ENCODE assay signal across 10 mouse cellular contexts in genomic region chr7:25674297-25674696, GRCm38 (mm10). TPM values are rescaled to one million over a fixed set of nuclear protein-coding genes. Genes with fewer than 3 reads are reported as not detected.
DNase-seq lines count a peak whose midpoint lies in the region; ATAC-seq and TF ChIP-seq lines count a peak whose summit lies in the region.
"Had no signal": no experiment of that assay in that cellular context is flagged by ENCODE, and none has a peak within 500 bp of the region (broad histone marks: within the 10 kb centered on the region; RNA-seq: fewer than 3 reads in every experiment).

No protein-coding gene starts in this region.

- peak overlapping the region; percentile 65 for H3K4me2 ChIP-seq in heart, embryonic 11.5 days
- peak overlapping the region; percentile 68 for H3K4me2 ChIP-seq in hindbrain, postnatal 0 days (ENCODE audit: low read depth, low read length)
- peak overlapping the region; percentile 50 for H3K4me2 ChIP-seq in midbrain, embryonic 12.5 days (replicated peaks)

- H3K9me3 ChIP-seq in heart, embryonic 11.5 days (replicated peaks; ENCODE audit: control insufficient read depth, low read length) = no peaks in the 10 kb centered on the region
- H3K9me3 ChIP-seq in hindbrain, postnatal 0 days (ENCODE audit: low read length) = no peaks in the 10 kb centered on the region
- H3K9me3 ChIP-seq in midbrain, embryonic 12.5 days = no peaks in the 10 kb centered on the region

- ATAC-seq in heart, embryonic 11.5 days (replicated peaks; ENCODE audit: insufficient number of reproducible peaks, low FRiP score, low TSS enrichment) = no peak
- ATAC-seq in hindbrain, postnatal 0 days = no peak
- no peak for ATAC-seq in midbrain, embryonic 12.5 days (ENCODE audit: low FRiP score, low read depth)

- no peak for TF ChIP-seq CTCF in bone marrow, adult 2 months (IDR thresholded peaks at IDR 0.05; ENCODE audit: control insufficient read depth, insufficient read depth, low read length)
- TF ChIP-seq CTCF in hindbrain, postnatal 0 days (IDR thresholded peaks at IDR 0.05; ENCODE audit: low read depth) = no peak

- H3K27ac ChIP-seq in heart, embryonic 11.5 days (ENCODE audit: low read depth, low read length) = no peak overlapping the region
- H3K27ac ChIP-seq in bone marrow, adult 2 months (ENCODE audit: control insufficient read depth, insufficient read depth, low read depth, low read length, poor library complexity) = no peak overlapping the region
- H3K27ac ChIP-seq in hindbrain, postnatal 0 days = peak overlapping the region; percentile 65
- no peak overlapping the region for H3K27ac ChIP-seq in midbrain, embryonic 12.5 days (replicated peaks)

- WGBS in heart, embryonic 11.5 days (ENCODE audit: insufficient replicate concordance) = 27% methylated on average over 9 of the region's 9 CpGs
- WGBS in bone marrow, adult 2 months = 5% methylated on average over 9 of the region's 9 CpGs
- 15% methylated on average over 9 of the region's 9 CpGs for WGBS in hindbrain, postnatal 0 days
- WGBS in midbrain, embryonic 12.5 days = 28% methylated on average over 9 of the region's 9 CpGs

- H3K4me1 ChIP-seq in heart, embryonic 11.5 days (ENCODE audit: control insufficient read depth, insufficient read depth, low read length) = peaks cover 7% of the 10 kb centered on the region; the same call in 1 of the 2 replicates
- H3K4me1 ChIP-seq in bone marrow, adult 2 months (ENCODE audit: control insufficient read depth, insufficient read depth, low read length) = peaks cover 4% of the 10 kb centered on the region
- H3K4me1 ChIP-seq in hindbrain, postnatal 0 days (ENCODE audit: insufficient read depth, low read length) = no peaks in the 10 kb centered on the region
- H3K4me1 ChIP-seq in midbrain, embryonic 12.5 days = peaks cover 6% of the 10 kb centered on the region; the same call in 1 of the 2 replicates

- H3K9ac ChIP-seq in heart, embryonic 11.5 days (ENCODE audit: low read depth, low read length) = no peak overlapping the region
- peak overlapping the region; percentile 72 for H3K9ac ChIP-seq in hindbrain, postnatal 0 days (replicated peaks; ENCODE audit: low read length)
- H3K9ac ChIP-seq in midbrain, embryonic 12.5 days (replicated peaks) = peak overlapping the region; percentile 44

- H3K4me3 ChIP-seq in heart, embryonic 11.5 days (ENCODE audit: low read depth, low read length) = no peak overlapping the region
- H3K4me3 ChIP-seq in bone marrow, adult 2 months (replicated peaks; ENCODE audit: control insufficient read depth, low read depth, low read length) = peak overlapping the region; percentile 7
- peak overlapping the region; percentile 51 for H3K4me3 ChIP-seq in hindbrain, postnatal 0 days (ENCODE audit: low read length)
- peak overlapping the region; percentile 31; the same call in 1 of the 2 replicates for H3K4me3 ChIP-seq in midbrain, embryonic 12.5 days

- no peak for TF ChIP-seq POLR2A in bone marrow, adult 2 months (IDR thresholded peaks at IDR 0.05; ENCODE audit: borderline replicate concordance, control insufficient read depth, low read depth, low read length)

- H3K36me3 ChIP-seq in heart, embryonic 11.5 days (ENCODE audit: control insufficient read depth, insufficient read depth, low read length) = no peaks in the 10 kb centered on the region
- H3K36me3 ChIP-seq in hindbrain, postnatal 0 days (ENCODE audit: insufficient read depth, low read length) = no peaks in the 10 kb centered on the region
- peaks cover under 1% of the 10 kb centered on the region; the same call in 1 of the 2 replicates for H3K36me3 ChIP-seq in midbrain, embryonic 12.5 days

- DNase-seq in heart, adult 8-10 months (ENCODE audit: low spot score) = no peak
- peak; percentile 10 for DNase-seq in hindbrain, postnatal 0 days (ENCODE audit: low spot score)
- DNase-seq in adrenal gland, postnatal 4 days (ENCODE audit: low spot score in 2 of 2) = no peak
- no peak for DNase-seq in urinary bladder, postnatal 14 days (ENCODE audit: low spot score)
- no peak for DNase-seq in adrenal gland, adult 8-10 months
- DNase-seq: cerebellum, adult 11 months; kidney, adult 8-10 months had no signal

- H3K27me3 ChIP-seq in heart, embryonic 11.5 days (ENCODE audit: control insufficient read depth, insufficient read depth, low read length) = peaks cover 34% of the 10 kb centered on the region
- no peaks in the 10 kb centered on the region for H3K27me3 ChIP-seq in hindbrain, postnatal 0 days (ENCODE audit: insufficient read depth, low read length)
- peaks cover 52% of the 10 kb centered on the region for H3K27me3 ChIP-seq in midbrain, embryonic 12.5 days

RNA-seq across cellular contexts. Expression of gene Tmem91, which starts 0.7 kb away (rescaled TPM):
- 1.2 and 2.0 TPM in 2 replicates for polyA plus RNA-seq in heart, embryonic 11.5 days (2014; fragmentation: Nextera tagmentation; extraction: Ambion mirVana)
- not detected for total RNA-seq in heart, adult 8-10 months (2022)
- 2.9 TPM in 1 of 2 replicates, not detected in the other for polyA plus RNA-seq in bone marrow, adult 2 months (2011; ENCODE audit: insufficient read depth, insufficient read length, low replicate concordance, missing spikeins)
- 62.1 and 115 TPM in 2 replicates for total RNA-seq in hindbrain, postnatal 0 days (2014; rRNA removed)
- 182 and 185 TPM in 2 replicates for polyA plus RNA-seq in hindbrain, postnatal 0 days (2015; fragmentation: Nextera tagmentation; extraction: Ambion mirVana)
- polyA plus RNA-seq in midbrain, embryonic 12.5 days (2016; fragmentation: Nextera tagmentation; extraction: Ambion mirVana) = 3.1 and 3.9 TPM in 2 replicates
- total RNA-seq in adrenal gland, postnatal 4 days (2021) = 1 to 10 TPM in 1 of 2 experiments, under 1 TPM in 1; 0.76 to 1.9 TPM
- under 1 TPM in 1 of 4 experiments, not detected in 3; 0.77 TPM for total RNA-seq in adrenal gland, adult 8-10 months (2022)

RNA-seq across cellular contexts. Expression of gene B9d2, which starts 6.3 kb away (rescaled TPM):
- 28.0 and 29.5 TPM in 2 replicates for polyA plus RNA-seq in heart, embryonic 11.5 days (2014; fragmentation: Nextera tagmentation; extraction: Ambion mirVana)
- 10 to 100 TPM; 10.1 to 12.8 (median 11.9) TPM for total RNA-seq in heart, adult 8-10 months (2022)
- polyA plus RNA-seq in bone marrow, adult 2 months (2011; ENCODE audit: insufficient read depth, insufficient read length, low replicate concordance, missing spikeins) = 19.1 and 40.8 TPM in 2 replicates
- 29.5 and 51.3 TPM in 2 replicates for total RNA-seq in hindbrain, postnatal 0 days (2014; rRNA removed)
- polyA plus RNA-seq in hindbrain, postnatal 0 days (2015; fragmentation: Nextera tagmentation; extraction: Ambion mirVana) = 50.8 and 55.6 TPM in 2 replicates
- polyA plus RNA-seq in midbrain, embryonic 12.5 days (2016; fragmentation: Nextera tagmentation; extraction: Ambion mirVana) = 29.0 and 33.9 TPM in 2 replicates
- 10 to 100 TPM; 21.5 to 24.1 TPM for total RNA-seq in adrenal gland, postnatal 4 days (2021)
- 10 to 100 TPM; 17.7 to 27.0 (median 21.4) TPM for total RNA-seq in adrenal gland, adult 8-10 months (2022)

RNA-seq across cellular contexts. Expression of gene Tgfb1, which starts 12.5 kb away (rescaled TPM):
- 3.5 and 3.6 TPM in 2 replicates for polyA plus RNA-seq in heart, embryonic 11.5 days (2014; fragmentation: Nextera tagmentation; extraction: Ambion mirVana)
- 10 to 100 TPM; 17.5 to 24.9 (median 23.9) TPM for total RNA-seq in heart, adult 8-10 months (2022)
- polyA plus RNA-seq in bone marrow, adult 2 months (2011; ENCODE audit: insufficient read depth, insufficient read length, low replicate concordance, missing spikeins) = 53.9 and 75.5 TPM in 2 replicates
- total RNA-seq in hindbrain, postnatal 0 days (2014; rRNA removed) = 2.3 and 2.4 TPM in 2 replicates
- 0.76 and 0.98 TPM in 2 replicates for polyA plus RNA-seq in hindbrain, postnatal 0 days (2015; fragmentation: Nextera tagmentation; extraction: Ambion mirVana)
- polyA plus RNA-seq in midbrain, embryonic 12.5 days (2016; fragmentation: Nextera tagmentation; extraction: Ambion mirVana) = 1.3 and 1.6 TPM in 2 replicates
- total RNA-seq in adrenal gland, postnatal 4 days (2021) = 10 to 100 TPM; 47.3 to 48.9 TPM
- total RNA-seq in adrenal gland, adult 8-10 months (2022) = 10 to 100 TPM; 23.8 to 41.1 (median 32.4) TPM

RNA-seq across cellular contexts. Expression of gene Exosc5, which starts 15.3 kb away (rescaled TPM):
- polyA plus RNA-seq in heart, embryonic 11.5 days (2014; fragmentation: Nextera tagmentation; extraction: Ambion mirVana) = 40.4 and 44.8 TPM in 2 replicates
- 10 to 100 TPM; 17.5 to 20.4 (median 19.3) TPM for total RNA-seq in heart, adult 8-10 months (2022)
- 21.7 and 39.8 TPM in 2 replicates for polyA plus RNA-seq in bone marrow, adult 2 months (2011; ENCODE audit: insufficient read depth, insufficient read length, low replicate concordance, missing spikeins)
- total RNA-seq in hindbrain, postnatal 0 days (2014; rRNA removed) = 27.9 and 33.9 TPM in 2 replicates
- polyA plus RNA-seq in hindbrain, postnatal 0 days (2015; fragmentation: Nextera tagmentation; extraction: Ambion mirVana) = 36.5 and 39.2 TPM in 2 replicates
- polyA plus RNA-seq in midbrain, embryonic 12.5 days (2016; fragmentation: Nextera tagmentation; extraction: Ambion mirVana) = 49.1 and 50.1 TPM in 2 replicates
- total RNA-seq in adrenal gland, postnatal 4 days (2021) = 10 to 100 TPM; 50.6 to 53.0 TPM
- total RNA-seq in adrenal gland, adult 8-10 months (2022) = 10 to 100 TPM; 42.0 to 62.6 (median 51.4) TPM

RNA-seq across cellular contexts. Expression of gene Bckdha, which starts 15.5 kb away (rescaled TPM):
- polyA plus RNA-seq in heart, embryonic 11.5 days (2014; fragmentation: Nextera tagmentation; extraction: Ambion mirVana) = 41.4 and 45.7 TPM in 2 replicates
- total RNA-seq in heart, adult 8-10 months (2022) = 100 to 1,000 TPM; 302 to 362 (median 329) TPM
- polyA plus RNA-seq in bone marrow, adult 2 months (2011; ENCODE audit: insufficient read depth, insufficient read length, low replicate concordance, missing spikeins) = 26.3 and 36.1 TPM in 2 replicates
- 88.5 and 96.0 TPM in 2 replicates for total RNA-seq in hindbrain, postnatal 0 days (2014; rRNA removed)
- polyA plus RNA-seq in hindbrain, postnatal 0 days (2015; fragmentation: Nextera tagmentation; extraction: Ambion mirVana) = 56.1 and 60.4 TPM in 2 replicates
- 38.4 and 43.4 TPM in 2 replicates for polyA plus RNA-seq in midbrain, embryonic 12.5 days (2016; fragmentation: Nextera tagmentation; extraction: Ambion mirVana)
- total RNA-seq in adrenal gland, postnatal 4 days (2021) = 100 to 1,000 TPM; 103 to 112 TPM
- total RNA-seq in adrenal gland, adult 8-10 months (2022) = 100 to 1,000 TPM; 139 to 212 (median 169) TPM

Comparison
In these comparisons a context has a peak if more than half of its experiments do, and no peak if none do; other contexts are left out.
1. RNA of gene Tmem91, which starts 0.7 kb away (total RNA-seq): 62.1 to 115 TPM in hindbrain, postnatal 0 days; 0.76 to 1.9 TPM in adrenal gland, postnatal 4 days, 0.77 TPM in adrenal gland, adult 8-10 months and not detected in heart, adult 8-10 months; every median in the first group is over 10 times any median in the second.
2. Peak in every context shown above with its lines, with median percentiles within 50 percentile points of each other: H3K4me2 ChIP-seq.